Mouse (Mus musculus) embryonic facial prominence, embryonic 12.5 days (tissue): Measurements from ENCODE around the gene Tmprss13. TPM values are rescaled to one million over a fixed set of nuclear protein-coding genes. Genes with fewer than 3 reads are reported as not detected.

Experiments used
- ATAC-seq: fragments of 200-750 bp; cut with Nextera tagmentation; 2 replicates; pipeline ENCODE4 v1.8.0; 2017; ENCODE audit not compliant: insufficient number of reproducible peaks, insufficient read depth, low FRiP score, low TSS enrichment
- H3K27ac ChIP-seq: fragments of 300-500 bp; sonication (generic); 2 replicates; pipeline ENCODE4 v1.5.1; 2016; ENCODE audit warnings: mild to moderate bottlenecking
- H3K27me3 ChIP-seq: fragments of 300-500 bp; sonication (generic); 2 replicates; pipeline ENCODE4 v1.6.1; 2016; ENCODE audit warnings: mild to moderate bottlenecking, moderate library complexity
- H3K36me3 ChIP-seq: fragments of 300-500 bp; sonication (generic); 2 replicates; pipeline ENCODE4 v1.6.1; 2016; ENCODE audit warnings: mild to moderate bottlenecking
- H3K4me1 ChIP-seq: fragments of 300-500 bp; sonication (generic); 2 replicates; pipeline ENCODE4 v1.6.1; 2016
- H3K4me2 ChIP-seq: fragments of 300-500 bp; sonication (generic); replicated peaks from 2 replicates; pipeline ENCODE4 v1.6.1; 2016; ENCODE audit warnings: mild to moderate bottlenecking, moderate library complexity
- H3K4me3 ChIP-seq: fragments of 300-500 bp; sonication (generic); 2 replicates; pipeline ENCODE4 v1.5.1; 2016; ENCODE audit warnings: mild to moderate bottlenecking
- H3K9ac ChIP-seq: fragments of 300-500 bp; sonication (generic); 2 replicates; pipeline ENCODE4 v1.6.1; 2016; ENCODE audit warnings: mild to moderate bottlenecking, moderate library complexity
- H3K9me3 ChIP-seq: fragments of 300-500 bp; sonication (generic); 2 replicates; pipeline ENCODE4 v1.6.1; 2016; ENCODE audit warnings: mild to moderate bottlenecking, moderate library complexity
- WGBS: fragments of 180-500 bp; shearing (Covaris S2); methylation state at CpG from one replicate; pipeline ENCODE4 v1.1.7; 2016; 5-methylcytosine and 5-hydroxymethylcytosine counted together
- polyA plus RNA-seq: library from polyadenylated mRNA; unstranded; fragments of >200 nt; fragmentation: Nextera tagmentation; extraction: Ambion mirVana; gene quantifications from 2 replicates; pipeline ENCODE4 v1.2.1, GENCODE M21; 2016

Gene Tmprss13
- polyA plus RNA-seq, 1 experiment from 2014 or later, result 0.81 TPM

GRCm38 (mm10) chr9:45343066-45343465 lies 24.2 kb downstream of the Tmprss13 start:
- Histone ChIP-seq H3K27ac (no peak overlapping the region), H3K27me3 (no peaks in the 10 kb centered on the region), H3K4me2 (no peak overlapping the region), H3K4me1 (no peaks in the 10 kb centered on the region), H3K36me3 (no peaks in the 10 kb centered on the region), H3K4me3 (no peak overlapping the region), H3K9ac (no peak overlapping the region), H3K9me3 (no peaks in the 10 kb centered on the region)
- 96% methylated on average over 3 of the region's 3 CpGs for WGBS
- ATAC-seq, result no peak

- ATAC-seq, result no peak
- Histone ChIP-seq H3K36me3 (no peaks in the 10 kb centered on the region), H3K4me2 (no peak overlapping the region), H3K4me3 (no peak overlapping the region), H3K9me3 (no peaks in the 10 kb centered on the region), H3K27me3 (no peaks in the 10 kb centered on the region), H3K9ac (no peak overlapping the region), H3K27ac (no peak overlapping the region), H3K4me1 (no peaks in the 10 kb centered on the region)
- WGBS, result 80% methylated on average over 2 of the region's 2 CpGs
These were observed 26.6 kb downstream of the Tmprss13 start for GRCm38 (mm10) chr9:45345516-45345915.

- no peak overlapping the region for H3K9ac ChIP-seq
- no peaks in the 10 kb centered on the region for H3K9me3 ChIP-seq
- no peak overlapping the region for H3K4me2 ChIP-seq
- no peaks in the 10 kb centered on the region for H3K4me1 ChIP-seq
- WGBS, result 67% methylated on average over 6 of the region's 6 CpGs
- H3K4me3 ChIP-seq, result no peak overlapping the region
- H3K27ac ChIP-seq, result no peak overlapping the region
- no peak for ATAC-seq
- H3K36me3 ChIP-seq, result no peaks in the 10 kb centered on the region
- H3K27me3 ChIP-seq, result no peaks in the 10 kb centered on the region
These were observed 27.4 kb downstream of the Tmprss13 start for GRCm38 (mm10) chr9:45346276-45346675.

GRCm38 (mm10) chr9:45348560-45348959 lies 29.7 kb downstream of the Tmprss13 start:
- 78% methylated on average over 6 of the region's 6 CpGs for WGBS
- Histone ChIP-seq H3K4me1 (no peaks in the 10 kb centered on the region), H3K4me3 (no peak overlapping the region), H3K9me3 (no peaks in the 10 kb centered on the region), H3K36me3 (no peaks in the 10 kb centered on the region), H3K27me3 (no peaks in the 10 kb centered on the region), H3K4me2 (no peak overlapping the region), H3K9ac (no peak overlapping the region), H3K27ac (no peak overlapping the region)
- no peak for ATAC-seq

GRCm38 (mm10) chr9:45349181-45349580 lies 30.3 kb downstream of the Tmprss13 start:
- ATAC-seq, result no peak
- no peak overlapping the region for H3K4me2 ChIP-seq
- H3K36me3 ChIP-seq, result no peaks in the 10 kb centered on the region
- no peaks in the 10 kb centered on the region for H3K4me1 ChIP-seq
- H3K27me3 ChIP-seq, result no peaks in the 10 kb centered on the region
- no peak overlapping the region for H3K9ac ChIP-seq
- H3K27ac ChIP-seq, result no peak overlapping the region
- no peak overlapping the region for H3K4me3 ChIP-seq
- no peaks in the 10 kb centered on the region for H3K9me3 ChIP-seq
- WGBS, result 25% methylated on average over 4 of the region's 4 CpGs

GRCm38 (mm10) chr9:45349851-45350250 lies 31.0 kb downstream of the Tmprss13 start:
- 47% methylated on average over 5 of the region's 5 CpGs for WGBS
- Histone ChIP-seq H3K27me3 (no peaks in the 10 kb centered on the region), H3K4me3 (no peak overlapping the region), H3K27ac (no peak overlapping the region), H3K4me1 (no peaks in the 10 kb centered on the region), H3K9ac (no peak overlapping the region), H3K36me3 (no peaks in the 10 kb centered on the region), H3K9me3 (no peaks in the 10 kb centered on the region), H3K4me2 (no peak overlapping the region)
- ATAC-seq, result no peak

GRCm38 (mm10) chr9:45355192-45355591 lies 36.3 kb downstream of the Tmprss13 start:
- Histone ChIP-seq H3K27me3 (no peaks in the 10 kb centered on the region), H3K4me2 (no peak overlapping the region), H3K9me3 (no peaks in the 10 kb centered on the region), H3K36me3 (no peaks in the 10 kb centered on the region), H3K4me1 (no peaks in the 10 kb centered on the region; the same call in 1 of the 2 replicates), H3K27ac (no peak overlapping the region), H3K9ac (no peak overlapping the region), H3K4me3 (no peak overlapping the region)
- ATAC-seq, result no peak
- WGBS, result 76% methylated on average over 2 of the region's 2 CpGs

- no peak overlapping the region for H3K4me3 ChIP-seq
- 44% methylated on average over 7 of the region's 7 CpGs for WGBS
- no peaks in the 10 kb centered on the region for H3K36me3 ChIP-seq
- no peak overlapping the region for H3K27ac ChIP-seq
- no peaks in the 10 kb centered on the region; the same call in 1 of the 2 replicates for H3K4me1 ChIP-seq
- H3K9ac ChIP-seq, result no peak overlapping the region
- H3K4me2 ChIP-seq, result no peak overlapping the region
- no peaks in the 10 kb centered on the region for H3K27me3 ChIP-seq
- no peaks in the 10 kb centered on the region for H3K9me3 ChIP-seq
- no peak for ATAC-seq
These were observed 39.5 kb downstream of the Tmprss13 start for GRCm38 (mm10) chr9:45358356-45358755.

- Histone ChIP-seq H3K36me3 (no peaks in the 10 kb centered on the region), H3K4me2 (no peak overlapping the region), H3K27ac (no peak overlapping the region), H3K4me1 (no peaks in the 10 kb centered on the region; the same call in 1 of the 2 replicates), H3K4me3 (no peak overlapping the region), H3K9me3 (no peaks in the 10 kb centered on the region), H3K9ac (no peak overlapping the region), H3K27me3 (no peaks in the 10 kb centered on the region)
- no peak for ATAC-seq
- 37% methylated on average over 2 of the region's 2 CpGs for WGBS
These were observed 43.2 kb downstream of the Tmprss13 start for GRCm38 (mm10) chr9:45362051-45362461.

GRCm38 (mm10) chr9:45363639-45364214 lies 44.8 kb downstream of the Tmprss13 start:
- H3K4me1 ChIP-seq, result no peaks in the 10 kb centered on the region
- no peak overlapping the region for H3K4me2 ChIP-seq
- H3K9ac ChIP-seq, result no peak overlapping the region
- no peaks in the 10 kb centered on the region for H3K36me3 ChIP-seq
- no peak overlapping the region for H3K4me3 ChIP-seq
- no peak overlapping the region for H3K27ac ChIP-seq
- 64% methylated on average over 7 of the region's 7 CpGs for WGBS
- H3K9me3 ChIP-seq, result no peaks in the 10 kb centered on the region
- no peak for ATAC-seq
- no peaks in the 10 kb centered on the region for H3K27me3 ChIP-seq

- Histone ChIP-seq H3K27ac (no peak overlapping the region), H3K4me2 (no peak overlapping the region), H3K36me3 (no peaks in the 10 kb centered on the region), H3K4me3 (no peak overlapping the region), H3K27me3 (no peaks in the 10 kb centered on the region), H3K9ac (no peak overlapping the region), H3K4me1 (peaks cover 9% of the 10 kb centered on the region), H3K9me3 (no peaks in the 10 kb centered on the region)
- no peak for ATAC-seq
- 67% methylated on average over 8 of the region's 8 CpGs for WGBS
These were observed 48.8 kb downstream of the Tmprss13 start for GRCm38 (mm10) chr9:45367716-45368115.

GRCm38 (mm10) chr9:45368341-45368901 lies 49.5 kb downstream of the Tmprss13 start:
- peaks cover 11% of the 10 kb centered on the region for H3K4me1 ChIP-seq
- H3K27ac ChIP-seq, result no peak overlapping the region
- no peak overlapping the region for H3K4me2 ChIP-seq
- H3K27me3 ChIP-seq, result no peaks in the 10 kb centered on the region
- H3K4me3 ChIP-seq, result no peak overlapping the region
- ATAC-seq, result no peak
- WGBS, result 54% methylated on average over 5 of the region's 5 CpGs
- no peak overlapping the region for H3K9ac ChIP-seq
- no peaks in the 10 kb centered on the region for H3K9me3 ChIP-seq
- H3K36me3 ChIP-seq, result no peaks in the 10 kb centered on the region
